Mouse (Mus musculus): ENCODE measurements at regions not wholly inside any gene's neighbourhood (a gene's known extent, or its start where the extent isn't known, plus 50 kb on each side); places are given as distances from the start of the nearest gene placed in this dataset.

DNA sequence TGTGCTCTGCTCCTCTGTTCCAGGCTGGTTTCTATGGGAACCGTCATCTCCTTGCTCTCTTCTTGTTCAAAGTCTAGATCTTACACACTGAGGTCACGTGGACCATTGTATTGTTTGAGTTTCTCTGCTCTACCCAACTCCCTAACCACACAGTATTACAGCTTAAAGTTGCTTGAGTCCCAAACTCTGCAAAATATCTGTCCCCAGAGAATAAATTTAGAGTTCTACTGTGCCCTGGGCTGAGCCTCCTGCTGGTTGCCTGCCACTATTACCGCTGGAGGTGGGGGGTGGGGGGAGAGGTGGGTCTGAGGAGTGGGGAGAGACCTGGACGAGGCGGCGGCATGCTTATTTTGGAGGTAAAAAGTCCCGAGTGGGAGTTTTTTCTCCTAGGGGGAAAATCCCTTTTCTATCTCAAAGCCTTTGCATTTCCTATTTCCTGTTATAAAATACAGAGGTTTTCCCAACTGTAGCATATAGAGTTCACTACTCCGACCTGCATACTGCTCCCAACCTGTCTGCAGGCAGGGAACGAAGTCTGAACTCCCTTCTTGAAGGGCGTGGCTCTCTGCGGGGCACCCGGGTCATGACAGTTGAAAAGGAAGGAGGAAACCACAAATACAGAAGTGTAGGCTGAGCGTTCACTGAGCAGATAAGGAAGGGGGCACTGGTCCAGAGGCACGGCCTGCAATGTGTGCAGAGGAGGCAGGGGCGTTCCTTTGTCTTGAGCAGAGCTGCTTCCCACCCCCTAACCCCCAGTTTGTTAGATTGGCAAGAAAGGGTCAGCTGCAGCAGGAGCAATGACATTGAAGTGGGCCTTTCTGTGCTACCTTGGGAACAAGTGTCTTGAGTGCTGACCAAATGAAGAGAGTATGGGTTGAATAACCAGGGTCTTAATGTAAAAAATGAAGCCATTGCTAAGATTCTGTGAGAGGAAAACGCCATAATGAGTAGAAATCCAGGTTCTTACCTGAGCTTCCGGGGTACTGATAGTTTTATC is 188.7 kb downstream of the Akap7 start:
- Histone ChIP-seq H3K4me3 (ENCODE audit: low read length) (0 out of 2 replicates have a peak overlapping the region, but pooled peaks have one; percentile 20), H3K4me1 (ENCODE audit: control insufficient read depth, insufficient read depth, low read length) (peaks cover 7% of the 10 kb centered on the region; the same call in 1 of the 2 replicates), H3K27ac (ENCODE audit: low read length) (peak overlapping the region; percentile 93), H3K27me3 (replicated peaks; ENCODE audit: control insufficient read depth, insufficient read depth, low read length) (no peaks in the 10 kb centered on the region), H3K36me3 (ENCODE audit: control insufficient read depth, insufficient read depth, low read length) (no peaks in the 10 kb centered on the region), H3K9ac (ENCODE audit: low read depth, low read length) (no peak overlapping the region), H3K4me2 (ENCODE audit: low read depth, low read length) (peak overlapping the region; percentile 53), H3K9me3 (ENCODE audit: control insufficient read depth, low read length) (no peaks in the 10 kb centered on the region)
- ATAC-seq, result peak; percentile 98
- 27% methylated on average over 17 of the region's 17 CpGs for WGBS

DNA sequence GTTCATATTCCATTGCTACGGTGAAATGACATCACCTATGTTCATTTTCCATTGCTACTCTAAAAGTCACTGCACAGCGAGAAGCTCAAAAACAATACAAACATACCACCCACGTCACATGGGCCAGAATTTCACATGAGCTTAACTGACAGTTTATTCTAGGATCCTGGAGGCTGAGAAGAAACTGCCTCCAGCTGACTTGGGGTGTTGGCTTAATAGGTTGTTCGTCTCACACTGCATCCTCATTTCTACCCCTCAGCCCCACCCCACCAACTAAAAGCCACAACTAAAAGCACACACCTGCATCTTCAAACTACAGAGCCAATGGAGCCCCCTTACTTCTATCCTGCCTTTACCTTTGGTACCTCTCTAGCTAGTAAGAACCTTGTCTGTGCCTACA is 187.0 kb upstream of the Arg1 start:
- no peak overlapping the region for H3K27ac ChIP-seq (ENCODE audit: low read length)
- no peaks in the 10 kb centered on the region for H3K36me3 ChIP-seq (ENCODE audit: control insufficient read depth, insufficient read depth, low read length)
- no peak overlapping the region for H3K4me3 ChIP-seq (ENCODE audit: low read length)
- H3K27me3 ChIP-seq (replicated peaks; ENCODE audit: control insufficient read depth, insufficient read depth, low read length), result no peaks in the 10 kb centered on the region
- no peaks in the 10 kb centered on the region for H3K9me3 ChIP-seq (ENCODE audit: control insufficient read depth, low read length)
- H3K4me2 ChIP-seq (ENCODE audit: low read depth, low read length), result no peak overlapping the region
- peaks cover 8% of the 10 kb centered on the region; the same call in 1 of the 2 replicates for H3K4me1 ChIP-seq (ENCODE audit: control insufficient read depth, insufficient read depth, low read length)
- ATAC-seq, result no peak
- WGBS, result 89% methylated on average over 4 of the region's 4 CpGs
- no peak overlapping the region for H3K9ac ChIP-seq (ENCODE audit: low read depth, low read length)

DNA sequence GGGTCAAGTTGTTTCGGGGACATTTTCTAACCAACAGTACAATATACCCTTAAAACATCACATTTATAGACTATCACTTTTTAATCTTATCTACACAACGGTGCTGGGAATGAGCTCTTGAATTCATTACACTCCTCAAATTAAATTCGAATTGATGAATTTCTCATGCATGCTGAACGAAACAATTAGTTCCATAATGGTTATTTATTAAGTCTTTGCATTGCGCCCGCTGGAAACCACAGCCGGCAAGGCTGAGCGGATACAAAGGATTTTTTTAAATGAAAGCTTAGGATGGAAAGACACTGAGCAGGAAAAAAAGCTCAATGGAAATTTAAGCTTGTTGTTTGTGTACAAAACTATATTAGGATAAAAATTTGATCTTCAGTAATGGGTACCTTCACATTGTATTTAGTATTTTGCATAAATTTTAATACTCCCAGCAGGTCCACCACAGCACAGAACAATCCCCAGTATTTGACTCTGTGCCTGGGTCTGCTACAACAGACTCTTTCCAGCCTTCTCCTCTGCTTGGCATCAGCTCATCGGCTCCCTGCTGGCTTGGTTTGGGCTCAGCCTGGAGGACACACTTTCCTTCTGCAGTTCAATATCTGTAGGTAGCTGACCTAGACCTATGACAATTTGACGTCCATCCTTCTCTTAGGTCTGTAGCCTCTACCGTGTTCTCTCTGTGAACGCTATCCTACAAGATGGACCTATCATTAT is 185.3 kb upstream of the Arg1 start:
- Histone ChIP-seq H3K4me2 (ENCODE audit: low read depth, low read length) (no peak overlapping the region), H3K9ac (ENCODE audit: low read depth, low read length) (no peak overlapping the region), H3K36me3 (ENCODE audit: control insufficient read depth, insufficient read depth, low read length) (no peaks in the 10 kb centered on the region), H3K27ac (ENCODE audit: low read length) (no peak overlapping the region), H3K4me3 (ENCODE audit: low read length) (no peak overlapping the region), H3K9me3 (ENCODE audit: control insufficient read depth, low read length) (no peaks in the 10 kb centered on the region), H3K4me1 (ENCODE audit: control insufficient read depth, insufficient read depth, low read length) (0 out of 2 replicates have a peak, but pooled peaks cover 3% of the 10 kb centered on the region), H3K27me3 (replicated peaks; ENCODE audit: control insufficient read depth, insufficient read depth, low read length) (no peaks in the 10 kb centered on the region)
- WGBS, result 60% methylated on average over 12 of the region's 12 CpGs
- no peak for ATAC-seq

DNA sequence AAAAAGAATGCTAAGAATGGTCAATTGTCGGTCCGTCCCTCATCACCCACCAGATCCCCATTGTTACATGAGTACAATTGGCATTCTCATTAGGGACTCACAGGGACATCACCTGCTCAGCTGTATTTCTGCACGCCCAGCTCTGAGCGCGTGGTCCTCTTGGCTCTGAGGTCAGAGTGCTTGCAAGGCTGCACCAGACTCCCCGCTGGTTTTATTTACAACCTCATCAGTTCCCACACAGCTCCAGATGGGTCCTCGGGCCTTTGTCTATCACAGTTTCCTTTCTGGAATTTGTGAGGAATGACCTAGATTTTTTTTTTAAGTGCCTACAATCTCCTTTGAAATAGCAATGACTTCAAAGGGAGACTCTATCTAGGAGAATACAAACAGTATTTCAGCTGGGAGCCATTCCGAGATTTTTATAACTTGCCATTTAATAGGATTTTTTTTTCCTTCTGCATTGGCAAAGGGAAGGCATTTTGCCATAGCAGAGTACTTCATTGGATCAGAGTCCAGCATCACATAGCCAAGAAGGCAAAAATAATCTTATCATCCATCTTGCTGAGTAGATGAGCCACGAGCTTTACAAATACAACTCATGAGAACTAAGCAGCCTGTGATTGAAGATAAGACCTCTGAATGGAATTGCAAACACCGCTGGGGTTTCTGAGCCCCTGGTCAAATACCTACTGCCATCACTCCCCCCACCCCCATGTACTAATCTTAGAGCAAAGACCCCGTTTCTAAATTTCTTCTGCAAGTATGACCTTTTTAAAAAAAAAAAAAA is 184.5 kb upstream of the Arg1 start:
- Histone ChIP-seq H3K27me3 (replicated peaks; ENCODE audit: control insufficient read depth, insufficient read depth, low read length) (no peaks in the 10 kb centered on the region), H3K4me3 (ENCODE audit: low read length) (no peak overlapping the region), H3K4me1 (ENCODE audit: control insufficient read depth, insufficient read depth, low read length) (0 out of 2 replicates have a peak, but pooled peaks cover 3% of the 10 kb centered on the region), H3K36me3 (ENCODE audit: control insufficient read depth, insufficient read depth, low read length) (no peaks in the 10 kb centered on the region), H3K9ac (ENCODE audit: low read depth, low read length) (no peak overlapping the region), H3K4me2 (ENCODE audit: low read depth, low read length) (no peak overlapping the region), H3K27ac (ENCODE audit: low read length) (no peak overlapping the region), H3K9me3 (ENCODE audit: control insufficient read depth, low read length) (no peaks in the 10 kb centered on the region)
- ATAC-seq, result peak; percentile 82
- WGBS, result 14% methylated on average over 11 of the region's 11 CpGs

DNA sequence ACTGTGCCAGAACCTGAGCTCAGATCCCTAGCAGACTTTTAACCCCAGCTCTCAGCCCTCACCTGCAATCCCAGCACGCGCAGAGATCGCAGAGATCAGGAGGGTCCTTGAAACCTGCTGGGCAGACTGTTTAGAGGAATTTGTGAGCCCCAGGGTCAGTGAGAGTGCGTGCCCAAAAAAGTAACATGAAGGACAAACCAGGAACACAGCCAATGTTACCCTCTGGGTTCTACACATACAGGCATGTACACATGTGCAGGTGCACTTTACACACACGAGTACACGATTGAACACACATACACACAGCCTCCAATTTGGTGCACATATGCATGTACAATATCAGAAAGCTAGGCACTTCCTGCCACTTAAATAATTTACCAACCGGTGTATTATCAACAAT is 183.9 kb upstream of the Arg1 start:
- H3K9ac ChIP-seq (ENCODE audit: low read depth, low read length), result no peak overlapping the region
- no peak overlapping the region for H3K4me2 ChIP-seq (ENCODE audit: low read depth, low read length)
- no peak overlapping the region for H3K4me3 ChIP-seq (ENCODE audit: low read length)
- H3K4me1 ChIP-seq (ENCODE audit: control insufficient read depth, insufficient read depth, low read length), result 0 out of 2 replicates have a peak, but pooled peaks cover 3% of the 10 kb centered on the region
- no peaks in the 10 kb centered on the region for H3K36me3 ChIP-seq (ENCODE audit: control insufficient read depth, insufficient read depth, low read length)
- 0 out of 2 replicates have a peak, but pooled peaks have one; percentile 42 for ATAC-seq
- no peaks in the 10 kb centered on the region for H3K27me3 ChIP-seq (replicated peaks; ENCODE audit: control insufficient read depth, insufficient read depth, low read length)
- H3K9me3 ChIP-seq (ENCODE audit: control insufficient read depth, low read length), result no peaks in the 10 kb centered on the region
- H3K27ac ChIP-seq (ENCODE audit: low read length), result no peak overlapping the region
- WGBS, result 53% methylated on average over 7 of the region's 7 CpGs

DNA sequence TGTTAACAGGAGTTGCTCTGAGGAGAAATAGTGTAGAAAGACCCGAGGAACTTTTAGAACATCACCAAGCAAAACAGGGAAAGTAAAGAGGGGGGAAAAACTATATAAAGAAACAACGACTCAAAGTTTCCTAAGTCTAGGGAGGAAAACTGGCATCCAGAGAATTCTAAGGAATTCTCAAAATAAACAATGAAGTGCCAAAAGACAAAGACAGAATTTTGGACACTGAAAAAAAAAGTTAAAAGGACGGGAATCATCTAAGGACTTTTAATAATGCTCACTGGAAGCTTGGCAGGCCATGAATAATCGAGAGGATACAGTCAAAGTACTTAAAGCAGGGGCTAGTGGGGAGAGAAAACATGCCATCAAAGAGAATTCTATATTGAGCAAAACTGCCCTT is 170.8 kb upstream of the Arg1 start:
- WGBS, result 60% methylated on average over 4 of the region's 4 CpGs
- Histone ChIP-seq H3K27ac (ENCODE audit: low read length) (no peak overlapping the region), H3K9ac (ENCODE audit: low read depth, low read length) (no peak overlapping the region), H3K4me1 (ENCODE audit: control insufficient read depth, insufficient read depth, low read length) (no peaks in the 10 kb centered on the region), H3K9me3 (ENCODE audit: control insufficient read depth, low read length) (no peaks in the 10 kb centered on the region), H3K27me3 (replicated peaks; ENCODE audit: control insufficient read depth, insufficient read depth, low read length) (no peaks in the 10 kb centered on the region), H3K4me2 (ENCODE audit: low read depth, low read length) (no peak overlapping the region), H3K36me3 (ENCODE audit: control insufficient read depth, insufficient read depth, low read length) (no peaks in the 10 kb centered on the region), H3K4me3 (ENCODE audit: low read length) (no peak overlapping the region)
- ATAC-seq, result no peak

DNA sequence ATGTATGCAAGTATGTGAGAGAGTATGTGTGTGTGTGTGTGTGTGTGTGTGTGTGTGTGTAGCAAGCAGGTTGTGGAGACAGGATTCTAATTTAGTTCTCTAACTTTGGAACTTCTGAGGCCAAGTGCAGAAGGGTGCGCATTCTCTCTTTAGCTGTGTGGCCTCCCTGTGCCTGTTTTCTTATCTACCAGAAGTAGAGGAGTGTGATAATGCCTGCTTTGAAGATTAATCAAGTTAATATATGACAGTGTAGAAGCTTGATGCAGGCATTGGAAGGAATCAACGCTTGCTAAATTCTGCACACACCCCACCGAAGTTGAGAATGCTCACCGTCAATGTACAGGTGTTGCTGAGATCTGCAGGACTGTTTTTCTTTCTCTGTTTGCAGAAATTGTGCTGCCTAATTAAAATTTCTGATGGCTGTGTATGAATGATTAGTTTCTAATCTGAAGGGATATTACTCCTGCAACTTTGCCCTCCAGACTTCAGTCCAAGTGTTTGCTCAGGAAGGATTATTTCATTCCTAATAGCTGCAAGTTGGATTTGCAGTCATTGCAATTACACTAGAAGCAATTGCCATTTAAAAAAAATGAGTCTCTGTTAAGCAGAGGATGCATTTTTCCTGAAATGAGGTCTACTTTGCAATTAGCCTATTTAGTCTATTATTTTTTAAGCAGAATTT is 162.6 kb upstream of the Arg1 start:
- Histone ChIP-seq H3K4me2 (ENCODE audit: low read depth, low read length) (no peak overlapping the region), H3K27me3 (replicated peaks; ENCODE audit: control insufficient read depth, insufficient read depth, low read length) (no peaks in the 10 kb centered on the region), H3K27ac (ENCODE audit: low read length) (peak overlapping the region; percentile 2; the same call in 1 of the 2 replicates), H3K9me3 (ENCODE audit: control insufficient read depth, low read length) (no peaks in the 10 kb centered on the region), H3K9ac (ENCODE audit: low read depth, low read length) (no peak overlapping the region), H3K4me3 (ENCODE audit: low read length) (no peak overlapping the region), H3K4me1 (ENCODE audit: control insufficient read depth, insufficient read depth, low read length) (peaks cover 6% of the 10 kb centered on the region; the same call in 1 of the 2 replicates), H3K36me3 (ENCODE audit: control insufficient read depth, insufficient read depth, low read length) (no peaks in the 10 kb centered on the region)
- 55% methylated on average over 4 of the region's 4 CpGs for WGBS
- peak; percentile 90 for ATAC-seq

DNA sequence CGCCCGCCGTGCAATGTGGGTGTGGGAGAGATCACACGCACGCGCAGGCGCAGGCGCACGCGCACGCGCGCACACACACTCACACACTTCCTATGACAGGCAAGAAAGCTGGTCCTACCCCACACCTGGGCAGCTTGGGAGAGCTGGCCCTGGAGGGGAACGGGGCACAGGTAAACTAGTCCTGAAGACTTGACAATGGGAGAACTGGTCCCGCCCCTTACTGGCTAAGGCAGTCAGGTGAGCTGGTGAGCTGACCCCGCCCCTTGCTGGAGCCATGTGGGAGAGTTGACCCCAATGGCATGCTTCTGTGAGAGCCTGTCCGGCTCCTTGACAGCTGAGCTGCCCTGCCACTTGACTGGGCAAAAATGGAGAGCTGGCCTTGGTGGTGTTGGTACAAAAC is 159.5 kb upstream of the Arg1 start:
- H3K27ac ChIP-seq (ENCODE audit: low read length), result no peak overlapping the region
- no peaks in the 10 kb centered on the region for H3K27me3 ChIP-seq (replicated peaks; ENCODE audit: control insufficient read depth, insufficient read depth, low read length)
- no peaks in the 10 kb centered on the region for H3K9me3 ChIP-seq (ENCODE audit: control insufficient read depth, low read length)
- ATAC-seq, result no peak
- no peak overlapping the region for H3K4me2 ChIP-seq (ENCODE audit: low read depth, low read length)
- H3K4me1 ChIP-seq (ENCODE audit: control insufficient read depth, insufficient read depth, low read length), result peaks cover 11% of the 10 kb centered on the region
- H3K4me3 ChIP-seq (ENCODE audit: low read length), result no peak overlapping the region
- 96% methylated on average over 17 of the region's 17 CpGs for WGBS
- no peak overlapping the region for H3K9ac ChIP-seq (ENCODE audit: low read depth, low read length)
- H3K36me3 ChIP-seq (ENCODE audit: control insufficient read depth, insufficient read depth, low read length), result no peaks in the 10 kb centered on the region
